Comparison of ENCODE assay signal across 10 mouse cellular contexts in the genomic region with DNA sequence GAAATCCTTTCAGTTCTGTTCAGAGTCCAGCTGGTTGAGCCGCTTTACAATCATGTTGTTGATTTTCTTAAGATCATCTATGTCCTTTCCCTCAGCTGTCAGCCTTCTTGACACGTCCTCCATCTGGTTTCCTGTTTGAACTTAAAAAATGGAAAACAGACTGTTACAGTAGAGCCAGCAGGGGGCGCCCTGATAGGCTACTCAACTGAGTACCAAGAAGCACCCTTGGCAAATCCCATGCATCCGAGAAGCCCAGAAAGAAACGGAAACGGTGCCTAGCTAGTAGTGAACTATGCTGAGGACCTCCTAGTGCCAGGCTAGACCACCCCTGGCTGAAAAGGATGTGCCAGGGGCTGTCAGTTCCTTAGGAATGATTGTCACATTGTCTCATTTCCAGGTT. TPM values are rescaled to one million over a fixed set of nuclear protein-coding genes. Genes with fewer than 3 reads are reported as not detected.
DNase-seq lines count a peak whose midpoint lies in the region; ATAC-seq lines count a peak whose summit lies in the region.
"Had no signal": no experiment of that assay in that cellular context is flagged by ENCODE, and none has a peak within 500 bp of the region (broad histone marks: within the 10 kb centered on the region; RNA-seq: fewer than 3 reads in every experiment).

No protein-coding gene starts in this region.

- H3K4me1 ChIP-seq in hindbrain, embryonic 11.5 days (replicated peaks; ENCODE audit: control insufficient read depth, insufficient read depth, low read length) = no peaks in the 10 kb centered on the region
- no peaks in the 10 kb centered on the region for H3K4me1 ChIP-seq in hindbrain, embryonic 10.5 days (replicated peaks)
- H3K4me1 ChIP-seq: embryonic facial prominence, embryonic 13.5 days; limb, embryonic 13.5 days had no signal

- H3K27me3 ChIP-seq in hindbrain, embryonic 11.5 days (ENCODE audit: control insufficient read depth, insufficient read depth, low read length) = no peaks in the 10 kb centered on the region
- no peaks in the 10 kb centered on the region for H3K27me3 ChIP-seq in hindbrain, embryonic 10.5 days (ENCODE audit: insufficient read depth, poor library complexity, severe bottlenecking)
- H3K27me3 ChIP-seq: embryonic facial prominence, embryonic 13.5 days; limb, embryonic 13.5 days had no signal

- H3K9me3 ChIP-seq in hindbrain, embryonic 11.5 days (ENCODE audit: control insufficient read depth, low read length) = no peaks in the 10 kb centered on the region
- peaks cover 9% of the 10 kb centered on the region; the same call in 1 of the 2 replicates for H3K9me3 ChIP-seq in hindbrain, embryonic 10.5 days

- peak; percentile 19 for DNase-seq in hindbrain, embryonic 11.5 days (ENCODE audit: low spot score)
- no peak for DNase-seq in hindbrain, embryonic 10.5 days (ENCODE audit: low spot score)
- peak; percentile 30 for DNase-seq in T-cell, adult 2 months (ENCODE audit: low spot score)
- DNase-seq in kidney, postnatal 14 days = peak; percentile 13
- peak; percentile 15 for DNase-seq in testis, postnatal 14 days (ENCODE audit: low spot score)
- no peak for DNase-seq in cerebellum, postnatal 4 days (ENCODE audit: low spot score in 2 of 2)

- H3K4me3 ChIP-seq in hindbrain, embryonic 11.5 days (ENCODE audit: low read depth, low read length) = no peak overlapping the region
- no peak overlapping the region for H3K4me3 ChIP-seq in hindbrain, embryonic 10.5 days
- H3K4me3 ChIP-seq: embryonic facial prominence, embryonic 13.5 days; limb, embryonic 13.5 days had no signal

- 71% methylated on average over 6 of the region's 6 CpGs for WGBS in hindbrain, embryonic 11.5 days
- 65% methylated on average over 6 of the region's 6 CpGs for WGBS in hindbrain, embryonic 10.5 days

- no peak overlapping the region for H3K4me2 ChIP-seq in hindbrain, embryonic 11.5 days (replicated peaks; ENCODE audit: low read depth, low read length)
- H3K4me2 ChIP-seq: embryonic facial prominence, embryonic 13.5 days; limb, embryonic 13.5 days had no signal

- no peak for ATAC-seq in hindbrain, embryonic 11.5 days (ENCODE audit: low FRiP score)
- peak; percentile 88 for ATAC-seq in CD4-positive, CD25-positive, alpha-beta regulatory T cell, adult 4 months
- no peak for ATAC-seq in erythroid progenitor cell, adult 5-6 weeks (replicated peaks; ENCODE audit: low FRiP score, poor library complexity, severe bottlenecking)

- no peak overlapping the region for H3K27ac ChIP-seq in hindbrain, embryonic 11.5 days (ENCODE audit: low read depth, low read length)
- H3K27ac ChIP-seq in hindbrain, embryonic 10.5 days = no peak overlapping the region
- H3K27ac ChIP-seq: embryonic facial prominence, embryonic 13.5 days; limb, embryonic 13.5 days had no signal

- no peak overlapping the region for H3K9ac ChIP-seq in hindbrain, embryonic 11.5 days (ENCODE audit: low read depth, low read length)
- H3K9ac ChIP-seq: embryonic facial prominence, embryonic 13.5 days; limb, embryonic 13.5 days had no signal

- H3K36me3 ChIP-seq in hindbrain, embryonic 11.5 days (ENCODE audit: control insufficient read depth, insufficient read depth, low read length) = no peaks in the 10 kb centered on the region
- H3K36me3 ChIP-seq in hindbrain, embryonic 10.5 days = no peaks in the 10 kb centered on the region
- H3K36me3 ChIP-seq: embryonic facial prominence, embryonic 13.5 days; limb, embryonic 13.5 days had no signal

RNA-seq across cellular contexts. Expression of a gene that starts 22.2 kb away (rescaled TPM):
- 0.08 TPM in 1 of 2 replicates, not detected in the other for polyA plus RNA-seq in hindbrain, embryonic 11.5 days (2014; fragmentation: Nextera tagmentation; extraction: Ambion mirVana)
- polyA plus RNA-seq in hindbrain, embryonic 10.5 days (2016; fragmentation: Nextera tagmentation; extraction: Ambion mirVana) = not detected in 2 replicates
- not detected for polyA plus RNA-seq in CD4-positive, CD25-positive, alpha-beta regulatory T cell, adult 4 months (2017; shearing (Covaris generic))
- not detected in 2 replicates for total RNA-seq in erythroid progenitor cell, adult 5-6 weeks (2015; ENCODE audit: low replicate concordance)
- not detected in 2 replicates for total RNA-seq in erythroid progenitor cell, adult 5-6 weeks (2017; ENCODE audit: low replicate concordance)
- polyA plus RNA-seq: embryonic facial prominence, embryonic 13.5 days had no signal

RNA-seq across cellular contexts. Expression of a gene that starts 43.1 kb away (rescaled TPM):
- 0.54 and 0.57 TPM in 2 replicates for polyA plus RNA-seq in hindbrain, embryonic 11.5 days (2014; fragmentation: Nextera tagmentation; extraction: Ambion mirVana)
- polyA plus RNA-seq in hindbrain, embryonic 10.5 days (2016; fragmentation: Nextera tagmentation; extraction: Ambion mirVana) = 0.12 and 0.29 TPM in 2 replicates
- polyA plus RNA-seq in CD4-positive, CD25-positive, alpha-beta regulatory T cell, adult 4 months (2017; shearing (Covaris generic)) = 1 to 10 TPM; 1.0 to 4.1 TPM
- total RNA-seq in erythroid progenitor cell, adult 5-6 weeks (2015; ENCODE audit: low replicate concordance) = 1.1 TPM in 1 of 2 replicates, not detected in the other
- total RNA-seq in erythroid progenitor cell, adult 5-6 weeks (2017; ENCODE audit: low replicate concordance) = not detected in 2 replicates

Comparison
In these comparisons a context has a peak if more than half of its experiments do, and no peak if none do; other contexts are left out.
1. DNase-seq: peak in hindbrain, embryonic 11.5 days (single experiment), T-cell, adult 2 months (single experiment), kidney, postnatal 14 days (single experiment) and testis, postnatal 14 days (single experiment); none in hindbrain, embryonic 10.5 days (single experiment) and cerebellum, postnatal 4 days (0 of 2).